Mouse (Mus musculus) ES-Bruce4 (cell line): ENCODE measurements around the gene Col5a1.

Experiments
- CTCF ChIP-seq: IDR thresholded peaks from one replicate; pipeline ENCODE4 v1.8.1; 2011; ENCODE audit warnings: low read depth, low read length
- POLR2A ChIP-seq: IDR thresholded peaks from one replicate; pipeline ENCODE4 v1.8.1; 2011; ENCODE audit warnings: low read length; ENCODE audit not compliant: insufficient read depth

- no peak for TF ChIP-seq POLR2A
- TF ChIP-seq CTCF, result no peak
Measured at GRCm38 (mm10) chr2:28038391-28039096, 152.3 kb downstream of the Col5a1 start.
